Mouse (Mus musculus): Measurements from ENCODE around the gene Pdhb. TPM values are rescaled to one million over a fixed set of nuclear protein-coding genes. Genes with fewer than 3 reads are reported as not detected.

Pdhb gene
- 166 TPM for polyA plus RNA-seq (2017; shearing (Covaris generic))

DNA sequence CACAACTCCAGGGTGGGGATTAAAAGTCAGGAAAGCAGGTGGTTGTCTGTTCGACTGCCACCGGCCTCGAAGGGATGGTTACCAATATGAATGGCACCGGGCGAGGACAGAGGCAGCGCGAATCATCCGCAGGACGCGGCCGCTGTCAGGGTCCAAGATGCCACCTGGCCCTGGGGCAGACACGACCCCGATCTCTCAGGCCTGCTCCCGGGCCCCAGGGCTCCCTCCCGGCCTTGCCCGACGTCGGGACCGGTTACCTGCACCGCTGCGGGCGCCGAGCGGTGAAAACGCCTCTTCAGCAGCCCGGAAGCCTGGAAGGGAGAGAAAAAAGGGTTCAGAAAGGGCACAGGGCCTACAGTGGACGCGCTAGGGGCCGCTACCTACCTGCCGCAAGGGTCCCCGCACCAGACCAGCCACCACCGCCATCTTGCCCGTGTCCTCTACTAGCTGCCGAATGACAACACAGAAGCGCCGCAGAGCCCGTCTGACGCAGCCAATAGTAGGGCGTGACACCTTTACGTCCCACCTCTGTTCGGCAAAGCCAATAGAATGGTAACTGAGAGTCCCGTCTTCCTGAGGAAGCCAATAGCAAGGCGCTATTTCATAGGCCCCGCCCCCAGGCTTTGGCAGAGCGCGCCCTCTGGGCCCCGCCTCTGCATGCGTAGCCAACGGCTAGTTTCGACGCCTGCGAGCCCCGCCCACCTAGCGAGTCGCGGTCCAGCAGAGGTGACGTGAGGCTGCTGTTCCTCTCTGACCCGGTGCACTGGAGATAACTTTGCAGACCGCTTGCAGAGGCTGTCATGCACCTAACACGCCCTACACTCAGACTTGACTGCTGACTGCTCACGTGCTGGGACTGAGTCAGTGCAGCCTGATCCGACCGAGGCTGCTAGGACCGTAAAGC lies at the start of gene Pdhb:
TSS of gene Pdhb (minus strand) at position 519 of the 904 bp plus-strand sequence.

DNA sequence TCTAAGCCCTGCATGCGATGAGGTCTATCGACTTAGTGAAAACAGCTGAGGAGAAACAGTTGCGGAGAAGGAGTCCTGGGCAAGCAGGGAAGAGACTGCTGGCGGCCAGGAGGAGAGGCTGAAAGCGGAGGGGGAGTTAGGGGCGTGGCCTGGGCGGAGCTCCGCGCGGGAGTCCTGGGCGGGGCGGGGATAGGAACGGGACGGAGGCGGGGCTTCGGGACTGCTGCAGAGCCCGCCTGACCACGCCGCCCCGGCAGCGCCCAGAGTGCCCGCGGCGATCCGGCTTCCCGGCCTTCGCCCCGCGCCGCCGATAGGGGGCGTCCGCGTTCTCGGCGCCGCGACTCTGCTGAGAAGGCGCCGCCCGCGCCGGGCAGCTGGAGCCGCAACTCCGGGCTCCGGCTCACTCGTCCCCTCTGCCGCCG lies 41.0 kb upstream of the Pdhb start, which contains the start of gene Kctd6:
TSS of gene Kctd6 (plus strand) at position 338 of the 422 bp plus-strand sequence.

Other genes starting within 250 kb of the Pdhb start
- gene Gm45521, start 215.7 kb downstream of the Pdhb start, polyA plus RNA-seq (2017; shearing (Covaris generic)), result not detected
- gene Dnase1l3, start 178.5 kb downstream of the Pdhb start, polyA plus RNA-seq (2017; shearing (Covaris generic)), result 1.1 TPM
- gene Abhd6, start 170.1 kb downstream of the Pdhb start, polyA plus RNA-seq (2017; shearing (Covaris generic)), result 23.4 TPM
- gene Rpp14, start 92.7 kb downstream of the Pdhb start, polyA plus RNA-seq (2017; shearing (Covaris generic)), result 32.9 TPM
- 53.9 TPM for gene Pxk, start 74.8 kb downstream of the Pdhb start, polyA plus RNA-seq (2017; shearing (Covaris generic))
- 15.7 TPM for gene Kctd6, start 41.1 kb upstream of the Pdhb start, polyA plus RNA-seq (2017; shearing (Covaris generic))
- gene Acox2, start 86.3 kb upstream of the Pdhb start, polyA plus RNA-seq (2017; shearing (Covaris generic)), result not detected
- not detected for gene Fam107a, start 145.0 kb upstream of the Pdhb start, polyA plus RNA-seq (2017; shearing (Covaris generic))
- gene Oit1, start 205.7 kb upstream of the Pdhb start, polyA plus RNA-seq (2017; shearing (Covaris generic)), result not detected